Mouse (Mus musculus): ENCODE results near the gene Nlrc4.

DNA sequence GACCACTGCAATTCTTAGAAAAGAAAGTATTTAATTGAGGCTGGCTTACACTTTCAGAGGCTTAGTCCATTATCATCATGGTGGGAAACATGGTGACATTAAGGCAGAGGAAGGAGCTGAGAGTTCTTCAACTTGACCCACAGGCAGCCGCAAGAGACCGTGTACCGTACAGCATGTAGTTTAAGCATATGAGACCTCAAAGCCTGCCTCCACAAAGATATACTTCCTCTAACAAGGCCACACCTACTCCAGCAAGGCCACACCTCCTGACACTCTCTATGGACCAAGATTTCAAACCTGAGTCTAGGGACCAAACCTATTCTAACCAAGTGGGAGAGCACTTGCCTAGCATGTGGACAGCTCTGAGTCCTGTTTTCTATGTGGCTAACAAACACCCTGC, 49.7 kb upstream of the Nlrc4 start:
- TF ChIP-seq CTCF (IDR thresholded peaks at IDR 0.05; ENCODE audit: low read depth, low read length) (no peak), POLR2A (IDR thresholded peaks at IDR 0.05; ENCODE audit: insufficient read depth, low read length) (no peak), EP300 (IDR thresholded peaks at IDR 0.05; ENCODE audit: insufficient read depth, low read depth, low read length) (no peak)

All from ES-Bruce4 (cell line).